Mouse (Mus musculus) spleen, adult 2 months (tissue): ENCODE results near the gene Pak3.

ENCODE experiments used
- CTCF ChIP-seq: fragments of 200-500 bp; IDR thresholded peaks from 2 replicates; pipeline ENCODE4 v1.5.1; 2011; ENCODE audit warnings: mild to moderate bottlenecking, inconsistent platforms; ENCODE audit not compliant: insufficient read depth, insufficient read length, insufficient replicate concordance; ENCODE audit errors: extremely low read depth
- POLR2A ChIP-seq: fragments of 200-500 bp; IDR thresholded peaks from 2 replicates; pipeline ENCODE4 v1.6.1; 2011; ENCODE audit warnings: low read depth, low read length, inconsistent platforms

DNA sequence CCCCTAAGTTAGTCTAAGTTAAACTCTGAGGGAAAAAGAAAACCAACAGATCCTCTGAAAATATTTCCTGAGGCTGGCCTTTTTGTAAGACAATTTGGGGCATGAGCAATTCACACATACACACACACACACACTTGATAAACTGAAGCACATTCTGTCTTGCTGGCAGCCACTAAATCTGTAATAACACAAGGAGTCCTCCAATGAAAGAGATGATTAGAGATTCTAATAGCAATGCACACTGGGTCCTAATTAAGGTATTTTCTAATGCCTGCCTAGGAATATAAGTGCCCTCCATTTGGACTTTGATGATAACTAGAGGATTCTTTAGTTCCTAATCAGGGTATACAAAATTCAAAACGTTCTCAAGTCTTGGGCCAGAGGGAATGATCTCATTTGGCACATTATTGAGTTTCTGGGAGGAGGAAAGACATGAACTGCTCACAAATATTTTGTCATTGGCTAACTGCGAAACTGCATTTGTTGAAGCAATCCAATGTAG lies 62.1 kb downstream of the Pak3 start:
- no peak for TF ChIP-seq POLR2A
- TF ChIP-seq CTCF, result no peak
